Mouse (Mus musculus) lung, adult 2 months (tissue): ENCODE measurements at regions not wholly inside any gene's neighbourhood (a gene's known extent, or its start where the extent isn't known, plus 50 kb on each side); places are given as distances from the start of the nearest gene placed in this dataset.

Experiments used
- CTCF ChIP-seq: fragments of 200-500 bp; IDR thresholded peaks from 2 replicates; pipeline ENCODE4 v1.5.1; 2011; ENCODE audit warnings: mild to moderate bottlenecking, low read length, control low read depth; ENCODE audit not compliant: insufficient read depth
- POLR2A ChIP-seq: fragments of 200-500 bp; IDR thresholded peaks from 2 replicates; pipeline ENCODE4 v1.6.1; 2011; ENCODE audit warnings: low read depth, mild to moderate bottlenecking, control low read depth, low read length, borderline replicate concordance; ENCODE audit errors: extremely low read depth

DNA sequence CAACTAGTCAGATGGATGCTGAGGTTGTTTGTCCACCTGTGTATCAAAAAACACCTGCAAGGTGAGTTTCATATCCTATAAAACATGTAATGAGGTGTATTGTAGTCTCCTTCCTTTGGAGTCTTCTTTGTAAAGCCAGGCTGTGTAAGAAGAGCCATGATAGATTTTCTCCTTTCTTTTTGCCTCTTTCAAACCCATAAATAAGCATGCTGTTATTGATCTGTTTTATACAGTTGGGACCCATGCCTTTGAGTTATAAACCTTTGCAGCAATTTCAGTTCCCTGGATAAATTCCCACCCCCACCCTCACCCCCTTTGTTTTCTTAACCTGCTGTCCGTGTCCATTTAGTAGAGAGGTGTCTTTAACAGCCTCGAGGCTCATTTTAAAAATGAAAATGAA is 131.0 kb upstream of the Rgs17 start:
- TF ChIP-seq CTCF: no peak
- no peak for TF ChIP-seq POLR2A
